Mouse (Mus musculus) heart, adult 2 months (tissue): ENCODE results near the gene Gtf3c5.

Experiments
- CTCF ChIP-seq: fragments of 200-600 bp; IDR thresholded peaks from 2 replicates; pipeline ENCODE4 v1.8.1; 2022; ENCODE audit warnings: antibody characterized with exemption, mild to moderate bottlenecking, moderate library complexity
- POLR2A ChIP-seq: fragments of 200-500 bp; IDR thresholded peaks from 2 replicates; pipeline ENCODE4 v1.6.1; 2011; ENCODE audit warnings: mild to moderate bottlenecking, low read depth, low read length, control low read depth; ENCODE audit not compliant: insufficient read depth

DNA sequence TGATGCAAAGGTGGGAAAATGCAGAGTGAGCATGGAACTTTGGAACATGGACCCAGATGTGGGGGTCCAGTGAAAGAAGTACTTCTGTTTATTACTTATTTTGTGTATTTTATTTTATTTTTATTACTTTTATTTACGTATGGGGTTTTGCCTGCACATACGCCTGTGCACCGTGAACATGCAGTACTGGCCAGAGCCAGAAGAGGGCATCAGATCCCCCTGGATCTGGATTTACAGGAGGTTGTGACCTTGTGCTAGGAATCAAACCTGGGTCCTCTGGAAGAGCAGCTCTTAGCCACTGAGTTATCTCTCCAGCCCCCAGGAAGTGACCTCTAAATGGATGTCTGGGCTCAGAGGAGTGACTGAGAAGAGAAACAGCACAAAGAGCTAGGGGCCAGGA lies 41.3 kb upstream of the Gtf3c5 start:
- TF ChIP-seq CTCF, result peak; percentile 31
- TF ChIP-seq POLR2A, result no peak
